Mouse (Mus musculus): ENCODE measurements around the gene Rad50. TPM values are rescaled to one million over a fixed set of nuclear protein-coding genes. Genes with fewer than 3 reads are reported as not detected.

The Rad50 gene
- polyA plus RNA-seq (2012; rRNA removed) (8.7 and 11.1 TPM in 2 replicates), polyA plus RNA-seq (2014; fragmentation: Nextera tagmentation; extraction: Ambion mirVana) (18.9 and 21.2 TPM in 2 replicates)

- DNase-seq (ENCODE audit: low spot score) = peak; percentile 91
- Histone ChIP-seq H3K27me3 (ENCODE audit: control insufficient read depth, insufficient read depth, low read length) (no peaks in the 10 kb centered on the region), H3K4me3 (replicated peaks; ENCODE audit: low read length) (peak within 1 kb of the TSS; percentile 75), H3K9me3 (ENCODE audit: control insufficient read depth, low read length) (no peaks in the 10 kb centered on the region), H3K36me3 (ENCODE audit: control insufficient read depth, insufficient read depth, low read length) (peaks cover 7% of the 10 kb centered on the region; the same call in 1 of the 2 replicates), H3K27ac (replicated peaks; ENCODE audit: low read depth, low read length) (peak within 1 kb of the TSS; percentile 72), H3K4me2 (replicated peaks; ENCODE audit: low read depth, low read length, severe bottlenecking) (peak within 1 kb of the TSS; percentile 86), H3K4me1 (ENCODE audit: control insufficient read depth, insufficient read depth, low read length) (peaks cover 4% of the 10 kb centered on the region; the same call in 1 of the 2 replicates), H3K9ac (ENCODE audit: low read depth, low read length, severe bottlenecking) (peak within 1 kb of the TSS; percentile 75)
- 4% methylated on average over 49 of the region's 55 CpGs for WGBS
- TF ChIP-seq POLR2A (IDR thresholded peaks at IDR 0.05; ENCODE audit: borderline replicate concordance, extremely low read depth, insufficient read depth, insufficient read length) = peak; percentile 82; the same call in 1 of the 2 replicates
- ATAC-seq (ENCODE audit: low FRiP score, low read depth) = peak; percentile 96
These were observed at the start of gene Rad50 for GRCm38 (mm10) chr11:53706934-53707717. Rad50 (minus strand) TSS chr11:53707319.

- 78% methylated on average over 12 of the region's 12 CpGs for WGBS
- ATAC-seq (ENCODE audit: low FRiP score, low read depth) = no peak
- H3K4me2 ChIP-seq (replicated peaks; ENCODE audit: low read depth, low read length, severe bottlenecking) = no peak overlapping the region
These were observed 48.0 kb upstream of the Rad50 start for GRCm38 (mm10) chr11:53755011-53755595.

GRCm38 (mm10) chr11:53749716-53750352 lies 42.7 kb upstream of the Rad50 start:
- no peak overlapping the region for H3K4me2 ChIP-seq (replicated peaks; ENCODE audit: low read depth, low read length, severe bottlenecking)
- H3K27me3 ChIP-seq (ENCODE audit: control insufficient read depth, insufficient read depth, low read length) = no peaks in the 10 kb centered on the region
- H3K9ac ChIP-seq (ENCODE audit: low read depth, low read length, severe bottlenecking) = no peak overlapping the region
- no peak for TF ChIP-seq POLR2A (IDR thresholded peaks at IDR 0.05; ENCODE audit: borderline replicate concordance, extremely low read depth, insufficient read depth, insufficient read length)
- no peak overlapping the region for H3K4me3 ChIP-seq (replicated peaks; ENCODE audit: low read length)
- no peaks in the 10 kb centered on the region for H3K36me3 ChIP-seq (ENCODE audit: control insufficient read depth, insufficient read depth, low read length)
- no peak for DNase-seq (ENCODE audit: low spot score)
- 63% methylated on average over 5 of the region's 5 CpGs for WGBS
- no peaks in the 10 kb centered on the region for H3K9me3 ChIP-seq (ENCODE audit: control insufficient read depth, low read length)
- H3K27ac ChIP-seq (replicated peaks; ENCODE audit: low read depth, low read length) = no peak overlapping the region
- no peak for ATAC-seq (ENCODE audit: low FRiP score, low read depth)
- no peaks in the 10 kb centered on the region for H3K4me1 ChIP-seq (ENCODE audit: control insufficient read depth, insufficient read depth, low read length)

More at GRCm38 (mm10) chr11:53755011-53755595, 48.0 kb upstream of the Rad50 start:
- Histone ChIP-seq H3K4me3 (replicated peaks; ENCODE audit: low read length) (no peak overlapping the region), H3K27ac (replicated peaks; ENCODE audit: low read depth, low read length) (no peak overlapping the region), H3K9ac (ENCODE audit: low read depth, low read length, severe bottlenecking) (no peak overlapping the region), H3K27me3 (ENCODE audit: control insufficient read depth, insufficient read depth, low read length) (no peaks in the 10 kb centered on the region), H3K4me1 (ENCODE audit: control insufficient read depth, insufficient read depth, low read length) (peaks cover 8% of the 10 kb centered on the region), H3K36me3 (ENCODE audit: control insufficient read depth, insufficient read depth, low read length) (no peaks in the 10 kb centered on the region), H3K9me3 (ENCODE audit: control insufficient read depth, low read length) (no peaks in the 10 kb centered on the region)
- TF ChIP-seq POLR2A (IDR thresholded peaks at IDR 0.05; ENCODE audit: borderline replicate concordance, extremely low read depth, insufficient read depth, insufficient read length) = no peak
- DNase-seq (ENCODE audit: low spot score) = no peak

- 56% methylated on average over 4 of the region's 4 CpGs for WGBS
- ATAC-seq (ENCODE audit: low FRiP score, low read depth) = no peak
- DNase-seq (ENCODE audit: low spot score) = no peak
- no peak for TF ChIP-seq POLR2A (IDR thresholded peaks at IDR 0.05; ENCODE audit: borderline replicate concordance, extremely low read depth, insufficient read depth, insufficient read length)
- Histone ChIP-seq H3K36me3 (ENCODE audit: control insufficient read depth, insufficient read depth, low read length) (no peaks in the 10 kb centered on the region), H3K9me3 (ENCODE audit: control insufficient read depth, low read length) (no peaks in the 10 kb centered on the region), H3K4me3 (replicated peaks; ENCODE audit: low read length) (no peak overlapping the region), H3K27ac (replicated peaks; ENCODE audit: low read depth, low read length) (no peak overlapping the region), H3K4me2 (replicated peaks; ENCODE audit: low read depth, low read length, severe bottlenecking) (no peak overlapping the region), H3K9ac (ENCODE audit: low read depth, low read length, severe bottlenecking) (no peak overlapping the region), H3K27me3 (ENCODE audit: control insufficient read depth, insufficient read depth, low read length) (no peaks in the 10 kb centered on the region), H3K4me1 (ENCODE audit: control insufficient read depth, insufficient read depth, low read length) (no peaks in the 10 kb centered on the region)
These were observed 42.2 kb upstream of the Rad50 start for GRCm38 (mm10) chr11:53749306-53749705.

GRCm38 (mm10) chr11:53748614-53749013 lies 41.5 kb upstream of the Rad50 start:
- 91% methylated on average over 6 of the region's 6 CpGs for WGBS
- ATAC-seq (ENCODE audit: low FRiP score, low read depth) = no peak
- no peak overlapping the region for H3K4me2 ChIP-seq (replicated peaks; ENCODE audit: low read depth, low read length, severe bottlenecking)

More at GRCm38 (mm10) chr11:53748614-53749013, 41.5 kb upstream of the Rad50 start:
- H3K9ac ChIP-seq (ENCODE audit: low read depth, low read length, severe bottlenecking) = no peak overlapping the region
- H3K36me3 ChIP-seq (ENCODE audit: control insufficient read depth, insufficient read depth, low read length) = no peaks in the 10 kb centered on the region
- H3K9me3 ChIP-seq (ENCODE audit: control insufficient read depth, low read length) = no peaks in the 10 kb centered on the region
- no peak overlapping the region for H3K27ac ChIP-seq (replicated peaks; ENCODE audit: low read depth, low read length)
- no peaks in the 10 kb centered on the region for H3K4me1 ChIP-seq (ENCODE audit: control insufficient read depth, insufficient read depth, low read length)
- no peak for TF ChIP-seq POLR2A (IDR thresholded peaks at IDR 0.05; ENCODE audit: borderline replicate concordance, extremely low read depth, insufficient read depth, insufficient read length)
- no peak for DNase-seq (ENCODE audit: low spot score)
- H3K4me3 ChIP-seq (replicated peaks; ENCODE audit: low read length) = no peak overlapping the region
- no peaks in the 10 kb centered on the region for H3K27me3 ChIP-seq (ENCODE audit: control insufficient read depth, insufficient read depth, low read length)

Measured in limb, embryonic 14.5 days (tissue).